Mouse (Mus musculus) spleen, adult 2 months (tissue): ENCODE measurements around the gene Ttc1. TPM values are rescaled to one million over a fixed set of nuclear protein-coding genes. Genes with fewer than 3 reads are reported as not detected.

Experiments
- DNase-seq, 2 experiments: peaks; one replicate each; pipeline versions ENCODE4 v3.0.0 to v3.0.0-alpha.2; 2012 to 2021; ENCODE audit warnings: low spot score in 2 of 2, low read depth in 1 of 2
- H3K27ac ChIP-seq: fragments of 200-500 bp; 2 replicates; pipeline ENCODE4 v1.5.1; 2012; ENCODE audit warnings: low read length, inconsistent platforms; ENCODE audit not compliant: insufficient read depth
- H3K27me3 ChIP-seq: fragments of 200-500 bp; 2 replicates; pipeline ENCODE4 v1.6.1; 2012; ENCODE audit warnings: mild to moderate bottlenecking, moderate library complexity, low read length, inconsistent platforms; ENCODE audit not compliant: control insufficient read depth, insufficient read depth
- H3K36me3 ChIP-seq: fragments of 200-500 bp; 2 replicates; pipeline ENCODE4 v1.6.1; 2012; ENCODE audit warnings: mild to moderate bottlenecking, low read length, inconsistent platforms; ENCODE audit not compliant: control insufficient read depth, insufficient read depth
- H3K4me1 ChIP-seq: fragments of 200-500 bp; 2 replicates; pipeline ENCODE4 v1.6.1; 2011; ENCODE audit warnings: inconsistent platforms; ENCODE audit not compliant: control insufficient read depth, insufficient read depth, insufficient read length
- H3K4me3 ChIP-seq: fragments of 200-500 bp; 2 replicates; pipeline ENCODE4 v1.5.1; 2011; ENCODE audit warnings: mild to moderate bottlenecking, inconsistent platforms; ENCODE audit not compliant: insufficient read depth, insufficient read length; ENCODE audit errors: extremely low read depth
- CTCF ChIP-seq: fragments of 200-500 bp; IDR thresholded peaks from 2 replicates; pipeline ENCODE4 v1.5.1; 2011; ENCODE audit warnings: mild to moderate bottlenecking, inconsistent platforms; ENCODE audit not compliant: insufficient read depth, insufficient read length, insufficient replicate concordance; ENCODE audit errors: extremely low read depth
- POLR2A ChIP-seq: fragments of 200-500 bp; IDR thresholded peaks from 2 replicates; pipeline ENCODE4 v1.6.1; 2011; ENCODE audit warnings: low read depth, low read length, inconsistent platforms
- WGBS: fragments of 180-500 bp; shearing (Covaris S2); methylation state at CpG from one replicate; pipeline ENCODE4 v1.1.7; 2018; 5-methylcytosine and 5-hydroxymethylcytosine counted together
- polyA plus RNA-seq: library from polyadenylated mRNA; depleted of rRNA; stranded (reverse); fragments of >200 nt; gene quantifications from 2 replicates; pipeline ENCODE4 v1.2.3, GENCODE M21; 2012; rRNA removed

The Ttc1 gene
- polyA plus RNA-seq, 1 experiment = 4.9 TPM

DNA sequence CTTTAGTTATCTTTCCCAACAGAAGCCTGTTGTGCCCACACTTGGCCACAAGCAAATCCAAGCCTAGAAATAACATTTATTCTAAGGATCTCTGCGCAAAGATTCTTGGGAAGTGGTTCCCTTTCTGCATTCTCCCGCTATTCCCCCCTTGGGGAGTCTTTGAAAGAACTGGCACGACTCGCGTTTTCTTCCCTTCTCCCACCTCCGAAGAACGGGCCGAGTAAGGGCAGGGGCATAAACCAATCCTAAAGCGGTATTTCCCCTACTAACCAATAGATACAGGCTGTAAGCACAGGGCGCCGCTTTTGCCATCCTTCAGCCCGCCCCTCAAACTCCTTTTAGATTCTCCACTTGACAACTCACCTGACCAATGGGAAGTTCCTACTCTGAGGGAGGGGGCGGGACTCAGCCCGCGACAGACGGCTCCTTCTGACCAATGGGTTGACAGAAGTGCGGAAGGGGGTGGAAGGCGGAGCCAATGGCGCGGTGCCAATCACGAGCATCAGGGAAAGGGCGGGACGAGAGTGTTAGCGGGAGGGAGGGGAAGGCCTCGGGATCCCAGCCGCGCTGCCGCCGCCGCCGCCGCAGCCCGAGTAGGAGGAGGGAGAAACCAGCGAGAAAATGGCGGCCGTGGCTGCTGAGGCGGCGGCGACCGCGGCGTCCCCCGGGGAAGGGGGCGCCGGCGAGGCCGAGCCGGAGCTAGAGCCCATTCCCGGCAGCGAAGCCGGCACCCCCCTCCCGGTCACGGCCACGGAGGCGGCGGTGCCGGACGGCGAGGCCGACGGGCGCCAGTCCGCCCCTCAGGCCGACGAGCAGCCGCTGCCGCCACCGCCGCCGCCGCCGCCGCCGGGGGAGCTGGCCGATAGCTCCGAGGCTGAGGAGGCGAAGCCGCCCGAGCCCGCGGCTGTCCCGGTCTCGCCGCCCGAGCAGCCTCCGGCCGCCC, 66.1 kb downstream of the Ttc1 start, which contains the start of gene Pwwp2a:
Gene Pwwp2a, plus strand, starts transcription at position 527 of the 943 bp plus-strand sequence.
- under 1% methylated on average over 73 of the region's 87 CpGs for WGBS
- peak within 1 kb of the TSS; percentile 84 for H3K27ac ChIP-seq
- H3K4me1 ChIP-seq = peaks cover 4% of the 10 kb centered on the region; the same call in 1 of the 2 replicates
- peak within 1 kb of the TSS; percentile 81 for H3K4me3 ChIP-seq
- TF ChIP-seq POLR2A (no peak), CTCF (peak; percentile 12; the same call in 1 of the 2 replicates)
- no peaks in the 10 kb centered on the region for H3K27me3 ChIP-seq
- no peaks in the 10 kb centered on the region; the same call in 1 of the 2 replicates for H3K36me3 ChIP-seq
- peak; percentile 95 to 99 for DNase-seq

Other genes with a start within 250 kb of the Ttc1 start
- gene Ccnjl, start 219.2 kb downstream of the Ttc1 start, polyA plus RNA-seq = 0.88 and 1.4 TPM in 2 replicates
- gene 4933415A04Rik, start 161.0 kb downstream of the Ttc1 start, polyA plus RNA-seq = 0.05 TPM in 2 replicates
- not detected in 2 replicates for gene Fabp6, start 146.5 kb downstream of the Ttc1 start, polyA plus RNA-seq
- 13.4 and 16.0 TPM in 2 replicates for gene Pwwp2a, start 66.0 kb downstream of the Ttc1 start, polyA plus RNA-seq
- gene Adra1b, start 153.2 kb upstream of the Ttc1 start, polyA plus RNA-seq = 4.0 and 4.6 TPM in 2 replicates